Mouse (Mus musculus) lung, embryonic 16.5 days (tissue): ENCODE data around the gene Tent4a. TPM values are rescaled to one million over a fixed set of nuclear protein-coding genes. Genes with fewer than 3 reads are reported as not detected.

Source experiments
- ATAC-seq: fragments of 200-750 bp; cut with Nextera tagmentation; 2 replicates; pipeline ENCODE4 v1.8.0; 2017; ENCODE audit warnings: low read depth, mild to moderate bottlenecking, moderate library complexity
- H3K27ac ChIP-seq: fragments of 300-500 bp; sonication (generic); 2 replicates; pipeline ENCODE4 v1.5.1; 2014; ENCODE audit warnings: mild to moderate bottlenecking, control low read depth, low read length
- H3K27me3 ChIP-seq: fragments of 300-500 bp; sonication (generic); 2 replicates; pipeline ENCODE4 v1.6.1; 2014; ENCODE audit warnings: low read depth, low read length, mixed read lengths; ENCODE audit not compliant: control insufficient read depth, insufficient read depth
- H3K36me3 ChIP-seq: fragments of 300-500 bp; sonication (generic); 2 replicates; pipeline ENCODE4 v1.6.1; 2014; ENCODE audit warnings: low read length; ENCODE audit not compliant: control insufficient read depth, insufficient read depth
- H3K4me1 ChIP-seq: fragments of 300-500 bp; sonication (generic); replicated peaks from 2 replicates; pipeline ENCODE4 v1.6.1; 2014; ENCODE audit warnings: low read length, mixed read lengths; ENCODE audit not compliant: control insufficient read depth, insufficient read depth
- H3K4me2 ChIP-seq: fragments of 300-500 bp; sonication (generic); 2 replicates; pipeline ENCODE4 v1.6.1; 2014; ENCODE audit warnings: low read depth, low read length, control low read depth
- H3K4me3 ChIP-seq: fragments of 300-500 bp; sonication (generic); 2 replicates; pipeline ENCODE4 v1.5.1; 2014; ENCODE audit warnings: mild to moderate bottlenecking, low read length, control low read depth
- H3K9ac ChIP-seq: fragments of 300-500 bp; sonication (generic); 2 replicates; pipeline ENCODE4 v1.6.1; 2014; ENCODE audit warnings: low read length, control low read depth
- H3K9me3 ChIP-seq: fragments of 300-500 bp; sonication (generic); 2 replicates; pipeline ENCODE4 v1.6.1; 2016; ENCODE audit warnings: low read length; ENCODE audit not compliant: control insufficient read depth
- WGBS: fragments of 180-500 bp; shearing (Covaris S2); extraction: QIAGEN DNeasy Blood & Tissue Kit; methylation state at CpG from one replicate; pipeline ENCODE4 v1.1.7; 2014; 5-methylcytosine and 5-hydroxymethylcytosine counted together
- polyA plus RNA-seq: library from polyadenylated mRNA; unstranded; fragments of >200 nt; fragmentation: Nextera tagmentation; extraction: Ambion mirVana; gene quantifications from 2 replicates; pipeline ENCODE4 v1.2.1, GENCODE M21; 2015

Tent4a gene
- polyA plus RNA-seq, 1 experiment from 2014 or later, result 5.1 TPM

DNA sequence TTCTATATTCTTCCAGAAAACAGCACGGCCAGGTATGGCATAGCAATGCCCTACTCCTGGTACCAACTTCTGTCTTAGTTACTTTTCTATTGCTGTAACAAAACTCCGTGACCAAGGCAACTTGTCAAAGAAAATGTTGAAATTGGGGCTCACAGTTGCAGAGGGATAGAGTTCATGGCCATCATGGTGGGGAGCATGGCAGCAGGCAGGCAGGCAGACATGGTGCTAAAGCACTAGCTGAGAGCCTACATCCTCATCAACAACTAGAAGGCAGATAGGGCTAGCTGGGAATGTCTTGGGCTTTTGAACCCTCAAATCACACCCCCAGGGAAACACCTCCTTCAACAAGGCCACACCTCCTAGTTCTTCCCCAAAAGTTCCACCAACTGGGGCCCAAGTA is 16.4 kb upstream of the Tent4a start:
- Histone ChIP-seq H3K27ac (no peak overlapping the region), H3K4me3 (no peak overlapping the region), H3K4me1 (no peaks in the 10 kb centered on the region), H3K27me3 (no peaks in the 10 kb centered on the region), H3K9me3 (no peaks in the 10 kb centered on the region), H3K4me2 (no peak overlapping the region), H3K36me3 (no peaks in the 10 kb centered on the region), H3K9ac (no peak overlapping the region)
- 77% methylated on average over 2 of the region's 2 CpGs for WGBS
- no peak for ATAC-seq

DNA sequence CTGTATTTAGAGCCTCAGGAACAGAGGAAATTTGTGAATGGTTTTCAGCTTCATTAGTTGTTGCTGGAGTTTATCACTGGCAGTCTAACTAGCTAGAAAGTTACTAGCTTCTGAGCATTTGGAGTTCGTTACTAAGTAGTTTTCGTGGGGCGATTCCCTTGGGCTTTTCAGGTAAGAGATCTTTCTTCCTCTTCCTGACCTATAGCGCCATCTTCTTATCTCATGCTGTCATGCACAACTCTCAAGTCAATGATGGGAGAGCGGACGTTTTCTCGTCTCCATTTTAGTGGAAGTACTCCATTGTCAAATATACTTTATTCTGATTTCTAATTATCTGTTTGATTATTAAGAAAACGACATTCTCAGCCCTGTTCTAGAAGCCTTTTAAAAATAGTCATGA is 15.6 kb upstream of the Tent4a start:
- no peak overlapping the region for H3K9ac ChIP-seq
- no peak overlapping the region for H3K4me3 ChIP-seq
- 40% methylated on average over 8 of the region's 8 CpGs for WGBS
- no peak overlapping the region for H3K4me2 ChIP-seq
- no peaks in the 10 kb centered on the region for H3K36me3 ChIP-seq
- no peak for ATAC-seq
- no peaks in the 10 kb centered on the region for H3K27me3 ChIP-seq
- H3K4me1 ChIP-seq, result no peaks in the 10 kb centered on the region
- H3K27ac ChIP-seq, result no peak overlapping the region
- H3K9me3 ChIP-seq, result no peaks in the 10 kb centered on the region

DNA sequence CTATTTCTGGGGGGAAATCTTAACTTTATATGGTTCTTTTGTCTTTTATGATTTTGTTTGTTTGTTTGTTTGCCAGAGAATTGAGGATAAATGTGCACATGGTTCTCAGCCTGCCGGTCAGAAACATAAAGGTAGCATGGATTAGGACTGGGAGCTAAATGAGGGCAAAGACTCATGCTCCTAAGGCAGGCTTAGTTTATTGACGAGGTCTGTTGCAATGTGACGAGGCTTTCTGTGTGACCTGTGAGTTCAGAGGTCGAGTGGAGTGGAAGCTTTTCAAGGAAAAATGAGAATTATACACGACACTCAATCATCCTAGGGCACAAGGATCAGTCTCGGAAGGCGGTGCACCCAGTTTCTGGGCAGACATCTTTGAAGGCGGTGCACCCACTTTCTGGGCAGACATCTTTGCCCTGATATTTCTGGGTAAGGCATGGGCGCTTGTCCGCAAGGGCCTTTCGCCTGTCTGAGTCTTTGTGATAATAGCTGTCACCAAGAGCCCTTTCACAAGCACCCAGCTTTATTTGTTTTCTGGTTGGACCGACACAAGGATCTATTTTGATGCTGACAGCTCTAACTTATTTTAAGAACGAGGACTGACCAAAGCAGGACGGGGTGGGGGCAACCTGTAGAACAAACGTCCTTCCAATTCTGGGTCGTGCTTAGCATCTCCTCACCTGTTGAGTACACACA is 13.2 kb upstream of the Tent4a start:
- no peak for ATAC-seq
- no peaks in the 10 kb centered on the region for H3K36me3 ChIP-seq
- 47% methylated on average over 16 of the region's 16 CpGs for WGBS

DNA sequence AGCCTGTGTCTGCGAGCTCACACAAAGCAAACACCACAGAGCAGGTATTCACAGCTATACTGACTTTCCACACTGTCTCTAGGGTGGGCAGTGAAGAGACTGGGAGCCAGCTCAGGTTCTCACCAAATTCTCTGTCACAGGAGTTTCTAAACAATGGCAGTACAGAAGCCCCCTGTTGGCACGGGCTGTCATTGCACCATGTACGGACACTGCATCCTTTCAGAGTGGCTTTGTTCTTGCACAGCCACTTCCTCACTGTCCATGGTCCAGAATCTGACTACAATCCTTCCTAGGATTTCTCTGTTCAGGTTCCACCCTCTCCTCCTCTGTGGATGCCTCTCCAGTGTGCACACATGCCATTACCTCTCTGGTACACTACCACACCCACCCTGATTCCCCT is 10.6 kb upstream of the Tent4a start:
- 24% methylated on average over 3 of the region's 3 CpGs for WGBS
- no peak overlapping the region for H3K27ac ChIP-seq
- H3K4me1 ChIP-seq, result peaks cover 12% of the 10 kb centered on the region
- no peak overlapping the region for H3K4me2 ChIP-seq
- no peaks in the 10 kb centered on the region; the same call in 1 of the 2 replicates for H3K27me3 ChIP-seq
- H3K36me3 ChIP-seq, result no peaks in the 10 kb centered on the region
- H3K9me3 ChIP-seq, result no peaks in the 10 kb centered on the region
- H3K4me3 ChIP-seq, result no peak overlapping the region
- no peak for ATAC-seq
- no peak overlapping the region for H3K9ac ChIP-seq

More for the DNA sequence above, 13.2 kb upstream of the Tent4a start:
- no peak overlapping the region for H3K4me3 ChIP-seq
- H3K9ac ChIP-seq, result no peak overlapping the region
- no peak overlapping the region for H3K27ac ChIP-seq
- H3K9me3 ChIP-seq, result no peaks in the 10 kb centered on the region
- H3K4me2 ChIP-seq, result no peak overlapping the region
- H3K27me3 ChIP-seq, result no peaks in the 10 kb centered on the region; the same call in 1 of the 2 replicates
- H3K4me1 ChIP-seq, result peaks cover 6% of the 10 kb centered on the region; the same call in 1 of the 2 replicates

DNA sequence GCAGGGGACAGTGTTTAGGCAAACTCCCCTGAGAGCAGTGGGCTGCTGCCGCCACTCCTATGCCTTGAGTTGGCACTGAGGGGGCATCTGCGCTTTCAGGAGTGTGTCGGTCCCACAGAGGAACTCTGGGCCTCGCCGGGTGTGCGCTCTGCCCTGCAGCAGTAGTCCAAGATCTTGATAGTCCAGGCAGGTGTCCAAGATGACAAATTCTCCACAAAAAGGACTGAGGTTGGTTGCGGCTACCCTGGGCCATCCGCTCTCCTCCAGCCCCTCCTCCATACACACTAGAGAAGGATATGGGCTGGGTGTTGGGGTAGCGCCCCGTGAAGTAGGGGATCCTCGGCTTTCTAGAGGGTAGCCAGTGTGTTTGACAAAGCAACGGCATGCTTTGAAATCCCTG is 9.2 kb upstream of the Tent4a start:
- Histone ChIP-seq H3K9ac (no peak overlapping the region), H3K27me3 (no peaks in the 10 kb centered on the region; the same call in 1 of the 2 replicates), H3K4me1 (peaks cover 12% of the 10 kb centered on the region), H3K27ac (no peak overlapping the region), H3K9me3 (no peaks in the 10 kb centered on the region), H3K4me3 (peak overlapping the region; percentile 25; the same call in 1 of the 2 replicates), H3K4me2 (peak overlapping the region; percentile 45), H3K36me3 (no peaks in the 10 kb centered on the region)
- 0 out of 2 replicates have a peak, but pooled peaks have one; percentile 11 for ATAC-seq
- 27% methylated on average over 12 of the region's 12 CpGs for WGBS

DNA sequence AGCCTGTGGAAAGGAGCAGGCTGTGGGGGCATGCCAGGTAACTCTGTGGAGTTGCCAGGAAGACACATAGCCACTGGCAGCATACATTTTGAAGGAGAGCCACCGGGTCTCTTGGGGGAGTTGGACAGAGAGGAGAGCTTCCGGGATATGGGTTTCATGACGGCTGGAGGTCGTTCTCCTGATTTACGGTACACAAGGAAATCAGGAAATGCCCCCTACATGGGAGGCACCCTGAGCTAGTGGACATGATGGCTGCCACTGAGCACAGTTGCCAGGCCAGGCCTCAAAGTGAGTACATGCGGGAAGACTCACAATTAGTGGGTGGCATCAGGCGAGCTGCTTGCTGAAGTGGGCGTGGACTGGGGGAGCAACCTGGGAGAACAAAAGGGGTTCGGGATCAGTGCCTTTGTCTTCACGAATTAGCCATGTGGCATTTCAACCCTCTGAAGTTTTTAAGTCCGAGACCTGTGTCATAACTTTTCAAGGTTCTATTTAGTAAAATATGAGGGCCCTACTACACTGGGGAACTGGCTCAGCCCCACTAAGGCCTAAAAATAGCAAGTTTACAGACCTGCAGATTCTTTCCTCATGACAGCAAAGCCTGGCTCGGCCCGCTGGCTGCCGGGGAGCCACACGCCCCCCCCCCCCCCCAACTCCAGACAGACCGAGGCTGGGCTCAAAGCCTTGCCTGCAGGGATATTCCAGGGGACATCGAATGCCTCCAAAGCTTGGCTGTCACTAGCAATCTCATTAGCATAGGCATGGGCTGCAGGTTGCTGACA is 8.3 kb upstream of the Tent4a start:
- Histone ChIP-seq H3K4me3 (no peak overlapping the region), H3K4me2 (no peak overlapping the region), H3K27me3 (no peaks in the 10 kb centered on the region; the same call in 1 of the 2 replicates), H3K9me3 (no peaks in the 10 kb centered on the region), H3K27ac (peak overlapping the region; percentile 30; the same call in 1 of the 2 replicates), H3K9ac (no peak overlapping the region), H3K4me1 (peaks cover 12% of the 10 kb centered on the region), H3K36me3 (no peaks in the 10 kb centered on the region)
- no peak; the same call in 1 of the 2 replicates for ATAC-seq
- 47% methylated on average over 17 of the region's 17 CpGs for WGBS

DNA sequence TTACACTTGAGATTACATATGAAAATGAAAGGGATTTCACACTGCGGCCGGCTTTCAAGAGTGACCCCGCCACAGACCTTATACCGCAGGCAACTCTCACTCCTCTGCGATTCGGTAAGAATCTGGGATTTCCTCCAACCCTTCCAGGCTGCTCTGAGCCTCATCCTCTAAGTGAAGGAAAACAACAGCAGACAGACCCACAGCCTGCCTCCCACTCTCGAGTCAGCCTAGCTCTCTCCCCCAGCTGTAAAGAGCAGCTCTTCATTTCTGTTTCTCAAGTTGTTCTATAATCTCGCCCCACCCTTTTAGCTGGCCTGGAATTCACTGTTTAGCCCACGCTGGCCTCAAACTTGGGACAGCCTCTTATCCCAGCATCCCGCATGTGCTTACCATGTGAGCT is 7.4 kb upstream of the Tent4a start:
- Histone ChIP-seq H3K27ac (peak overlapping the region; percentile 45), H3K4me2 (no peak overlapping the region)
- no peak for ATAC-seq

DNA sequence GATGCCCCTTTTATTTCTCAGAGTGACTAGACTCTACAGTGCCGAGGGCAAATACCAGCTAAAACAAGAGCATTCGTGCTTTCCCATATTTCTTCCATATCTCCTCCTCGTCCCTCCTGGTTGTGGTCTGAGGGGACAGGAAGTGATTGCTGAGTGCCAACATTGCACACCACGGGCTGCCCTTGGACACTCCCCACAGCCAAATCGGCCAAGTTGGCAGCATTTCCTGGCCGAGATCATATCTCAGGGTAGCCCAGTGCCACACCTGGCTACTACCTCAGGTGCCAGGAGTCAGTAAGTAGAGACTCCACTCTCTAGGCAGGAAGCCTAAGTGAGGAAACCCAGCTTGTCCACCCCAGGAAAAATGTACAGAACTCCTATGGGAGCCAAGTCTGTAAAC is 6.8 kb upstream of the Tent4a start:
- no peak overlapping the region for H3K9ac ChIP-seq
- no peaks in the 10 kb centered on the region for H3K36me3 ChIP-seq
- 50% methylated on average over 6 of the region's 6 CpGs for WGBS
- peaks cover 12% of the 10 kb centered on the region for H3K4me1 ChIP-seq
- H3K9me3 ChIP-seq, result no peaks in the 10 kb centered on the region
- no peak overlapping the region for H3K4me2 ChIP-seq
- H3K27ac ChIP-seq, result no peak overlapping the region
- no peaks in the 10 kb centered on the region; the same call in 1 of the 2 replicates for H3K27me3 ChIP-seq
- H3K4me3 ChIP-seq, result no peak overlapping the region
- no peak for ATAC-seq

More for the DNA sequence above, 7.4 kb upstream of the Tent4a start:
- Histone ChIP-seq H3K4me1 (peaks cover 12% of the 10 kb centered on the region), H3K27me3 (no peaks in the 10 kb centered on the region; the same call in 1 of the 2 replicates), H3K9ac (no peak overlapping the region), H3K36me3 (no peaks in the 10 kb centered on the region), H3K9me3 (no peaks in the 10 kb centered on the region), H3K4me3 (no peak overlapping the region)
- WGBS, result 34% methylated on average over 10 of the region's 10 CpGs

DNA sequence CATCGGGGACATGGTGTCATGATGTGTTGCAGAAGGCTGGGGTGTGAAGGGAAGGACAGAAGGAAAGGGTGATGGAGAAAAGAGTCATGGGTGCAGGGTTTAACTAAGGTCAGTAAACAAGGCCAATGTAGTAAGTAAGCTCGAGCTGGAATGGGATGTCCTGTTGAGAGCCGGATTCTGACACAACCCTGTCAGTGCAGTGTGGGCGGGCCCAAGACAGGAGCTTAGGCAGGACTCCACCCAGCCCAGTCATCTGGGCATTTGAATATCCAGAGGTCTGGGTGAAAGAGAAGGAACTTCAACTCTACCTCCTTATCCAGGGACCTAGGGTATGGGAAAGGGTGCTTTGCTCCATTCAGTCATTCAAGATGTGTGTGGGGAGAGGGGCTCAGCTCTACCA is 3.9 kb upstream of the Tent4a start:
- Histone ChIP-seq H3K27ac (no peak overlapping the region), H3K9me3 (no peaks in the 10 kb centered on the region), H3K4me3 (no peak overlapping the region), H3K27me3 (no peaks in the 10 kb centered on the region), H3K4me1 (peaks cover 15% of the 10 kb centered on the region), H3K36me3 (no peaks in the 10 kb centered on the region), H3K9ac (no peak overlapping the region), H3K4me2 (no peak overlapping the region)
- 22% methylated on average over 4 of the region's 4 CpGs for WGBS
- ATAC-seq, result no peak
